Mouse (Mus musculus): ENCODE data around the gene Cpsf4l. TPM values are rescaled to one million over a fixed set of nuclear protein-coding genes. Genes with fewer than 3 reads are reported as not detected.

Gene Cpsf4l
- polyA plus RNA-seq, 1 experiment from 2014 or later: 0.31 TPM

- WGBS: 45% methylated on average over 19 of the region's 19 CpGs
- Histone ChIP-seq H3K27ac (replicated peaks; ENCODE audit: low read depth, low read length) (no peak overlapping the region), H3K4me1 (ENCODE audit: control insufficient read depth, insufficient read depth, low read length) (peaks cover 8% of the 10 kb centered on the region), H3K9me3 (replicated peaks; ENCODE audit: control insufficient read depth, low read length) (no peaks in the 10 kb centered on the region), H3K9ac (replicated peaks; ENCODE audit: low read length) (no peak overlapping the region), H3K27me3 (ENCODE audit: control insufficient read depth, insufficient read depth, low read length) (no peaks in the 10 kb centered on the region; the same call in 1 of the 2 replicates), H3K4me3 (ENCODE audit: low read depth, low read length) (no peak overlapping the region), H3K4me2 (ENCODE audit: low read depth, low read length) (no peak overlapping the region), H3K36me3 (replicated peaks; ENCODE audit: control insufficient read depth, insufficient read depth, low read depth, low read length) (no peaks in the 10 kb centered on the region)
- DNase-seq (ENCODE audit: low spot score): no peak
- ATAC-seq (replicated peaks; ENCODE audit: insufficient number of reproducible peaks, low FRiP score, low TSS enrichment, low read depth): no peak
Measured at GRCm38 (mm10) chr11:113708629-113709213, 1.1 kb downstream of the Cpsf4l start.

GRCm38 (mm10) chr11:113705966-113706652, 3.7 kb downstream of the Cpsf4l start:
- Histone ChIP-seq H3K27me3 (ENCODE audit: control insufficient read depth, insufficient read depth, low read length) (no peaks in the 10 kb centered on the region; the same call in 1 of the 2 replicates), H3K4me1 (ENCODE audit: control insufficient read depth, insufficient read depth, low read length) (peaks cover 8% of the 10 kb centered on the region), H3K4me2 (ENCODE audit: low read depth, low read length) (no peak overlapping the region), H3K27ac (replicated peaks; ENCODE audit: low read depth, low read length) (no peak overlapping the region), H3K4me3 (ENCODE audit: low read depth, low read length) (no peak overlapping the region), H3K9ac (replicated peaks; ENCODE audit: low read length) (no peak overlapping the region; the same call in 1 of the 2 replicates), H3K9me3 (replicated peaks; ENCODE audit: control insufficient read depth, low read length) (no peaks in the 10 kb centered on the region), H3K36me3 (replicated peaks; ENCODE audit: control insufficient read depth, insufficient read depth, low read depth, low read length) (no peaks in the 10 kb centered on the region)
- 89% methylated on average over 15 of the region's 15 CpGs for WGBS
- no peak for DNase-seq (ENCODE audit: low spot score)
- no peak for ATAC-seq (replicated peaks; ENCODE audit: insufficient number of reproducible peaks, low FRiP score, low TSS enrichment, low read depth)

DNA sequence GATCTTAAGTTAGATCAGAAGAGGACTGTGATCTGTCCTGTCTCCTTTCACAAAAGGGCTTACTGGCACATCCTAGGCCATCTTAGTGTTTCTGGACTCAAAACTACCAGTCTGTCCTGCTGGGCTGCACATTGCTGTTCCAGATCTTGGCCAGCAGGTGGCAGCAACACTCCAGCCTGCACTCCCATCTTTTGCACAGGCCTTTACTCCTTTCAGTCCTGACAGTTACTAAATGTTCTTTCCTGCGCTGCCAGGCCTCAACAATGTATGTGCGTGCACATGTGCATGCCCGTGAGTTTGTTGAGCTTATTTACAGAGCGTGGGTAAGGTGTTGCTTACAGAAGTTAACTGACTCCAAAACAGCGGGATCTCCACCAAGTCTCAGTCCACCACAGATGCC, 6.1 kb downstream of the Cpsf4l start:
- H3K27me3 ChIP-seq (ENCODE audit: control insufficient read depth, insufficient read depth, low read length): no peaks in the 10 kb centered on the region; the same call in 1 of the 2 replicates
- no peak overlapping the region for H3K27ac ChIP-seq (replicated peaks; ENCODE audit: low read depth, low read length)

GRCm38 (mm10) chr11:113699643-113700042, 10.2 kb downstream of the Cpsf4l start:
- no peaks in the 10 kb centered on the region for H3K4me1 ChIP-seq (ENCODE audit: control insufficient read depth, insufficient read depth, low read length)
- no peaks in the 10 kb centered on the region for H3K27me3 ChIP-seq (ENCODE audit: control insufficient read depth, insufficient read depth, low read length)
- peaks cover 4% of the 10 kb centered on the region for H3K36me3 ChIP-seq (replicated peaks; ENCODE audit: control insufficient read depth, insufficient read depth, low read depth, low read length)
- ATAC-seq (replicated peaks; ENCODE audit: insufficient number of reproducible peaks, low FRiP score, low TSS enrichment, low read depth) (no peak), DNase-seq (ENCODE audit: low spot score) (no peak)
- no peak overlapping the region for H3K4me2 ChIP-seq (ENCODE audit: low read depth, low read length)
- no peaks in the 10 kb centered on the region for H3K9me3 ChIP-seq (replicated peaks; ENCODE audit: control insufficient read depth, low read length)
- no peak overlapping the region for H3K4me3 ChIP-seq (ENCODE audit: low read depth, low read length)
- H3K27ac ChIP-seq (replicated peaks; ENCODE audit: low read depth, low read length): no peak overlapping the region
- H3K9ac ChIP-seq (replicated peaks; ENCODE audit: low read length): no peak overlapping the region
- 82% methylated on average over 7 of the region's 7 CpGs for WGBS

More for the DNA sequence above, 6.1 kb downstream of the Cpsf4l start:
- Histone ChIP-seq H3K4me3 (ENCODE audit: low read depth, low read length) (no peak overlapping the region), H3K4me2 (ENCODE audit: low read depth, low read length) (no peak overlapping the region), H3K9ac (replicated peaks; ENCODE audit: low read length) (no peak overlapping the region), H3K4me1 (ENCODE audit: control insufficient read depth, insufficient read depth, low read length) (no peaks in the 10 kb centered on the region), H3K9me3 (replicated peaks; ENCODE audit: control insufficient read depth, low read length) (no peaks in the 10 kb centered on the region), H3K36me3 (replicated peaks; ENCODE audit: control insufficient read depth, insufficient read depth, low read depth, low read length) (no peaks in the 10 kb centered on the region)
- DNase-seq (ENCODE audit: low spot score): peak; percentile 75
- WGBS: 42% methylated on average over 5 of the region's 5 CpGs
- ATAC-seq (replicated peaks; ENCODE audit: insufficient number of reproducible peaks, low FRiP score, low TSS enrichment, low read depth): peak; percentile 54; the same call in 1 of the 2 replicates

GRCm38 (mm10) chr11:113698013-113698545, 11.7 kb downstream of the Cpsf4l start:
- no peak overlapping the region for H3K4me2 ChIP-seq (ENCODE audit: low read depth, low read length)
- no peaks in the 10 kb centered on the region for H3K4me1 ChIP-seq (ENCODE audit: control insufficient read depth, insufficient read depth, low read length)
- no peak overlapping the region for H3K9ac ChIP-seq (replicated peaks; ENCODE audit: low read length)
- no peaks in the 10 kb centered on the region for H3K27me3 ChIP-seq (ENCODE audit: control insufficient read depth, insufficient read depth, low read length)
- DNase-seq (ENCODE audit: low spot score) (no peak), ATAC-seq (replicated peaks; ENCODE audit: insufficient number of reproducible peaks, low FRiP score, low TSS enrichment, low read depth) (no peak)
- no peak overlapping the region for H3K4me3 ChIP-seq (ENCODE audit: low read depth, low read length)
- peaks cover 12% of the 10 kb centered on the region for H3K36me3 ChIP-seq (replicated peaks; ENCODE audit: control insufficient read depth, insufficient read depth, low read depth, low read length)
- 79% methylated on average over 12 of the region's 12 CpGs for WGBS
- H3K9me3 ChIP-seq (replicated peaks; ENCODE audit: control insufficient read depth, low read length): no peaks in the 10 kb centered on the region
- H3K27ac ChIP-seq (replicated peaks; ENCODE audit: low read depth, low read length): no peak overlapping the region

DNA sequence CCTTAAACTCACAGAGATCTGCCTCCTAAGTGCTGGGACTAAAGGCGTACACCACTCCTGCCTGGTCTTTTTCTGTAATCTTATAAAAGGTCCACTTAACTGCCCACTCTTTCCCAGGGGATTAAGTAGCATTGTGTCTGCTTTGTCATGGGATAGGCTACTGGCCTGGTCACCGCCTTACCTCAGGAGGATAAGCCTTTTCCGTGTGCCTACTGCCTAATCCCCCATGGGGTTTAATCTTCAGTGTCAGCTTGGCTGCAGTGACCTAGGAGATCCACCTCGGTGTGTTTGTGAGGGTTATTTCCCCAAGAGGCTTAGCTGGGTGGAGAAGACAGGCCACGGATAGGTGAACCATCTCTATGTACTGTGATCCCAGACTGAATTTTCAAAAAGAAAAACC, 12.2 kb downstream of the Cpsf4l start:
- Histone ChIP-seq H3K4me3 (ENCODE audit: low read depth, low read length) (no peak overlapping the region), H3K4me1 (ENCODE audit: control insufficient read depth, insufficient read depth, low read length) (no peaks in the 10 kb centered on the region), H3K27ac (replicated peaks; ENCODE audit: low read depth, low read length) (no peak overlapping the region), H3K9ac (replicated peaks; ENCODE audit: low read length) (no peak overlapping the region), H3K27me3 (ENCODE audit: control insufficient read depth, insufficient read depth, low read length) (no peaks in the 10 kb centered on the region), H3K36me3 (replicated peaks; ENCODE audit: control insufficient read depth, insufficient read depth, low read depth, low read length) (peaks cover 17% of the 10 kb centered on the region), H3K4me2 (ENCODE audit: low read depth, low read length) (no peak overlapping the region), H3K9me3 (replicated peaks; ENCODE audit: control insufficient read depth, low read length) (no peaks in the 10 kb centered on the region)
- ATAC-seq (replicated peaks; ENCODE audit: insufficient number of reproducible peaks, low FRiP score, low TSS enrichment, low read depth) (0 out of 2 replicates have a peak, but pooled peaks have one; percentile 19), DNase-seq (ENCODE audit: low spot score) (no peak)
- WGBS: 58% methylated on average over 5 of the region's 5 CpGs

- 81% methylated on average over 3 of the region's 3 CpGs for WGBS
- Histone ChIP-seq H3K4me1 (ENCODE audit: control insufficient read depth, insufficient read depth, low read length) (no peaks in the 10 kb centered on the region; the same call in 1 of the 2 replicates), H3K27me3 (ENCODE audit: control insufficient read depth, insufficient read depth, low read length) (no peaks in the 10 kb centered on the region), H3K4me2 (ENCODE audit: low read depth, low read length) (no peak overlapping the region), H3K4me3 (ENCODE audit: low read depth, low read length) (no peak overlapping the region), H3K9ac (replicated peaks; ENCODE audit: low read length) (no peak overlapping the region), H3K27ac (replicated peaks; ENCODE audit: low read depth, low read length) (no peak overlapping the region), H3K36me3 (replicated peaks; ENCODE audit: control insufficient read depth, insufficient read depth, low read depth, low read length) (peaks cover 26% of the 10 kb centered on the region), H3K9me3 (replicated peaks; ENCODE audit: control insufficient read depth, low read length) (no peaks in the 10 kb centered on the region)
- ATAC-seq (replicated peaks; ENCODE audit: insufficient number of reproducible peaks, low FRiP score, low TSS enrichment, low read depth): no peak
- DNase-seq (ENCODE audit: low spot score): no peak
Measured at GRCm38 (mm10) chr11:113691851-113692250, 18.0 kb downstream of the Cpsf4l start.

- 88% methylated on average over 5 of the region's 5 CpGs for WGBS
- H3K27ac ChIP-seq (replicated peaks; ENCODE audit: low read depth, low read length): no peak overlapping the region
- peaks cover 26% of the 10 kb centered on the region for H3K36me3 ChIP-seq (replicated peaks; ENCODE audit: control insufficient read depth, insufficient read depth, low read depth, low read length)
- DNase-seq (ENCODE audit: low spot score) (no peak), ATAC-seq (replicated peaks; ENCODE audit: insufficient number of reproducible peaks, low FRiP score, low TSS enrichment, low read depth) (no peak)
- no peaks in the 10 kb centered on the region for H3K9me3 ChIP-seq (replicated peaks; ENCODE audit: control insufficient read depth, low read length)
- H3K9ac ChIP-seq (replicated peaks; ENCODE audit: low read length): no peak overlapping the region
- H3K4me3 ChIP-seq (ENCODE audit: low read depth, low read length): no peak overlapping the region
- H3K27me3 ChIP-seq (ENCODE audit: control insufficient read depth, insufficient read depth, low read length): no peaks in the 10 kb centered on the region
- H3K4me2 ChIP-seq (ENCODE audit: low read depth, low read length): no peak overlapping the region
- no peaks in the 10 kb centered on the region; the same call in 1 of the 2 replicates for H3K4me1 ChIP-seq (ENCODE audit: control insufficient read depth, insufficient read depth, low read length)
Measured at GRCm38 (mm10) chr11:113691318-113691717, 18.5 kb downstream of the Cpsf4l start.
